Mouse (Mus musculus): ENCODE results near the gene Fabp7. TPM values are rescaled to one million over a fixed set of nuclear protein-coding genes. Genes with fewer than 3 reads are reported as not detected.

Fabp7 gene
- 0.95 and 1.4 TPM in 2 replicates for polyA plus RNA-seq (2012; rRNA removed)

- DNase-seq (ENCODE audit: low spot score) = no peak
Measured at GRCm38 (mm10) chr10:57784876-57785150, at the start of gene Fabp7. Gene Fabp7 (plus strand): TSS chr10:57784881.

- no peak for DNase-seq (ENCODE audit: low spot score)
Measured at GRCm38 (mm10) chr10:57740733-57741132, 43.9 kb upstream of the Fabp7 start.

- no peak for DNase-seq (ENCODE audit: low spot score)
Measured at GRCm38 (mm10) chr10:57741351-57741750, 43.3 kb upstream of the Fabp7 start.

DNA sequence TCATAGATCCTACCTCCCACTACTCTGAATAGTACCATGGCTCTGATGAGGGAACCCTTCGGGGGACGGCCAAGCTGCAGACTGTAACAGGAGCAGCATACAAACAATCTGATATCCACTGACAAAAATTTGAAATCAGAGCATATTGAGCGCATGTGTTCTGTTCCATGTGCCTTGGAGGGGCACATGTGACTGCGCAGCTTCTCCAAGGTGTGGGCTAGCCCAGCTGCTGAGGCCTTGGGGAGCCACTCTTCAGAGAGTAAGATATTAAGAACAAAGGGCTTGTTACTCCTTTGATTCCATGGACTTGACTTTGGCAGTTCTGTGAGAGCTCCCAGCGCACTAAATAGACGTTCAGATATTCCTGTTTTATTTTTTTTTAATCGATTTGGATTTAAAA is 41.6 kb upstream of the Fabp7 start:
- DNase-seq (ENCODE audit: low spot score) = no peak

- DNase-seq (ENCODE audit: low spot score) = no peak
Measured at GRCm38 (mm10) chr10:57743606-57744016, 41.1 kb upstream of the Fabp7 start.

- DNase-seq (ENCODE audit: low spot score) = no peak
Measured at GRCm38 (mm10) chr10:57744128-57744765, 40.4 kb upstream of the Fabp7 start.

DNA sequence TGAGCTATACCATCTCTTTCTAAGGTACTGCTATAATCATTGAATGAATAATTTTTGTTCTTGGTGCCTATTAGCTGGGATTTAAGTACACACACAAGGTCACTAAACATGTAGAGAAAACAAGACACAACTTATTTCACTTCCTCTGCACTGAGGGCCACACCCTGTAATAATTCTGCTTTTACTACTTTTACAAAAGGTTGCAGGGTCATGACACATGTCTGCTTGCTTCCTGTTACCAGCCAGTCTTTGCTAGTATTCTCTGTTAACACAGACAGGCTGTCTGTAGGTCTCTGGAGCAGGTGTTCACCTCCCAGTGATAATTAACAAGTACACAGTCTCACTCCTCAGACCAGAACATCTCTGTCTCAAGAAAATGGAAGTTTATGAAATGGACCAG is 39.2 kb upstream of the Fabp7 start:
- no peak for DNase-seq (ENCODE audit: low spot score)

- DNase-seq (ENCODE audit: low spot score) = no peak
Measured at GRCm38 (mm10) chr10:57747127-57747526, 37.6 kb upstream of the Fabp7 start.

GRCm38 (mm10) chr10:57753343-57753742 is 31.3 kb upstream of the Fabp7 start:
- DNase-seq (ENCODE audit: low spot score) = no peak

DNA sequence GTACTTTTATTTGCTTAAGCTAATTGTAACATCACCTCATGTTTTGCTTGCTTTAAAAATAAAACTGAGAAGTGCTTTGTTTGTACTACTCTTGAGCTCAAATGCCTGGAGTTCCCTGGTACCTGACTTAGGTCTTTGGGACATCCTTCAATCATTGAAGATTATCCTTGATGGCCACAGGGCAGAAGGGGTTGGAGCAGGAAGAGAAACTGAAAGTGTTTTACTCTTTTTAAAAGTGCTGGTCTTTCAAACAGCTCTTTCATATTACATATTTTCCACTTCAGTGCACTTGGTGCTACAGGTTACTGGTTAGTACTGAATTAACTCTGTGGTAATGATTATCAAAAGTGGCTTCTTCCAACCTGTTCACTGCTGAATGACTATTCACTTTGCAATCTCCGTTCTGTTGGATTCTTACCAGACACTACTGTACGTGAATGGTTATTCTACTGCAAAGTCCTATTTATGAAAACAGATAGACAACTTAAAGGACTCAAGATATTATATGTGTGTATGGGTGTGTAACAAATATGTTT is 29.4 kb upstream of the Fabp7 start:
- no peak for DNase-seq (ENCODE audit: low spot score)

DNA sequence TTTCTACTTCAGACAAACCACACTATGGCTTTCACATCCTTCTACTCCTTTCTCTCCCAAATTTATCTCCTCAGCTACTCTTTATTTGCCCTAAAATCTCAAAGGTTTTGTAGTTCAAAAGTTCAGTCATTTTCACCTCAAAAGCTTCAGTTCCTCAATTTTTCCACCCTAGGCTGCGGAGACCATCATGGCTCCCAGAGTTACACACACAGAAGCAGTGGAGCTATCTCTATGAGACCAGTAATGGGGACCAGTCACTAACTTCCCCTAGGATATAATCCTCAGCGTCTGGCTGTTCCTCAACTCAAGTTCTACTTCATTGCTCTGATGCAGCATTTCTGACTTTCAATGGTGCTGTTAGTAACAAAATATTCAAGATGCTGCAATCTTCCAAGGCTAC is 25.7 kb upstream of the Fabp7 start:
- no peak for DNase-seq (ENCODE audit: low spot score)

- no peak for DNase-seq (ENCODE audit: low spot score)
Measured at GRCm38 (mm10) chr10:57760694-57761093, 24.0 kb upstream of the Fabp7 start.

DNA sequence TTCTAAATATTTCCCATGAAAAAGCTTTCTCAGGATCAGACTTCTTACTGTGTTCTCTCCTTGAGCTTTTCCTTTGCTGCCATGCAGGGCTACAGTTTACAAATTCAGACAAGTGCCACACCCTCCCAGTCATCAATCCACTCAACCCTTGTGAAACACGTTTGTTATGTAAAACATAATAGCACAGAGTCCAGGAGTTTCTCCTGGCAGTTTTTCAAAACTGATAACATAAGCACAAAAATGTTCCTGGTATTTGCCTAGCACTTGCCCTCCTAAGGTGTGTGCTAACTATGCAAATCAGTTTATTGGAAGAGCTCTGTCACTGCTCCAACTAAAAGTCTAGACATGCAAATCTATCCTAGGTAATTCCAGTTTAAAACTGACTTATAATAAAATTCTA is 21.6 kb upstream of the Fabp7 start:
- no peak for DNase-seq (ENCODE audit: low spot score)

DNA sequence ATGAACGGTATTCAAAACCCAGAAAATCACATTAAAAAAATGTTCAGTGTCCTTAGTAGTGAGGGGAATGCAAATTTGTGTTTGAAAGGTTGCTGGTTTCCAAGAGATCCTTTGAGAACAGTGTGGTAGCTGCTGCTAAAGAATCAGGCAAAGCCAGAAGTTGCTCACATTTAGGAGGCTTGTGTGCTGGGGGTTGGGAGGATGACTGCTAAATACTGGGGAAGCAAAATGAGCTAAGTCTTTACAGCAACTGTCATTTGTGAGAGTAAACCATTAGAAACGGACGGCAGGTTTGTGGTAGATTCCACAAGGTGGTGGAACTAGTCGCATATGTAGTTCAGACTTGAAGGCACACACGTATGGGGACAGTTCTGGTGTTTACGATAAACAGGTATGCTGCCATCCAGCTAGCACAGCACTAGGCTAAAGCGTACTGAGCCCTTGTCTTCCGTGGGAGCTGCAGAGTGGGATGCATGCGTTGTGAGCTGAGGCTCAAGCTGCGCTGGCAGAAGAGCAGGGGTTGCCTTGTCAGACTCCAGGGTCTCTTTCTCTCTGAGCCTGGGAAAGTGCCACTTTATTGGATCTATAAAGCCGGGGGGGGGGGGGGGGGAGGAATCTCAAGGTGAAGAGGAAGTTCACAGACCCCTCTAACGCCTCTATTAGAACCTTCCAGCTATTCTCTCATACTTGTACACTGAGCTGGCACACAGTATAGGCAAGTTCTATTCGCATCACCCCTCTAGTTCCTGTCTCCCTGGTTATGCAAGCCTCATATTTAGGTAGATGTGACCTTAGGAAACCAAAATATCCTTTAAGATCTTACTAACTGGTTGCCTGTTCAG is 1.2 kb upstream of the Fabp7 start:
- no peak for DNase-seq (ENCODE audit: low spot score)

DNA sequence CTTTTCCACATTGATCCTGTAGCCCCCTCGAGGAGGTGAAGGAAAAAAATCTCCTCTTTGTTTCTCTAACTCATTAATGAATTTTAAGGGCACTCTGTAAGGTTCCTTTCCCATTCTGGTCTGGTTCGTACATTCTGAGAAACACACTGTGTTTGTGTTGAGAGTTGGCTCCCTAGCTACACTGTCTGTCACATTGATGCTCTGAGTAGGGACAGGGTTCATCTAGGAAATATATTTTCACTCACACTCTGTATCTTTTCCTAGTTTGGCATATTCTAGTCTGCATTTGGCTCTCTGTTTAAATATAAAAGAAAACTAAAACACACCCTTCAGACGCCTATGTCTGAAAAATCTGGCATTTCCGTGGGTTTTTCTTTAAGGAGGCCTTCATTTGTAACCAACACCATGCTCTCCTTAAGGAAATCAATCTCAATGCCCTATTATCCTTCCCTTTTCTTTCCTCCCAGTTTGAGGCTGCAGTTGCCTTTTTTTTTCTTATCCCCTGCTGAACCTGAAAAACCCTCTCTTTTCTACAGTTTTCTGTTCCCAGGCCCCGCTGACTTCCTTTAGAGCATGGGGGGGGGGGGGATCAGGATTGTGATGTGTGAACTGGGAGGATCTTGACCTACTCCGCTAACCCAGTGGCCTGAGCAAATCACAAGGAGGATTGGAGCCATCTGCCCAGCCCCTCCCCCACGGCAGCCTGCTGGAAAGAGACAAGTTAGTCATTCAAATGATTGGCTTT is 378 bp upstream of the Fabp7 start:
- no peak for DNase-seq (ENCODE audit: low spot score)

- no peak for DNase-seq (ENCODE audit: low spot score)
Measured at GRCm38 (mm10) chr10:57785552-57785951, 871 bp downstream of the Fabp7 start.

- DNase-seq (ENCODE audit: low spot score) = no peak
Measured at GRCm38 (mm10) chr10:57792957-57793356, 8.3 kb downstream of the Fabp7 start.

DNA sequence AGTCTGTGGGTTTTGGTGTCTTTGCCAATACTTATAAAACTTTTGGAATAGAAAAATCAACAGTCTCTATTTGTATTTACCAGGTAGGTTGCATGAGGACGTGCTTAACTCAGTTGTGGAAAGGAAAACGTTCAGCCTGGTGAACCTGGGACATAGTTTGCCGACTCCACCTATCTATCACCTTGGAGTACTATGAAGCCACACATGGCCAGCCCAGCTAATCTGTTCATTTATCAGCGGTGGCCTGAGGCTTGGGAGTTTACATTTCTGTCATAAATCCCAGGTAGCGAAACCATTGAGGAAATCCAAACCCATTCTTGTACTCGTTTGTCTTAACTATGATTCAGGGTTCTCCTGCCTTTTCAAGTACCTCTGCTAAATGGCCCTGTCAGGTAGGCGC is 9.3 kb downstream of the Fabp7 start, which contains the start of gene Smpdl3a:
TSS of gene Smpdl3a (plus strand) at position 318 of the 400 bp plus-strand sequence.
- no peak for DNase-seq (ENCODE audit: low spot score)

DNA sequence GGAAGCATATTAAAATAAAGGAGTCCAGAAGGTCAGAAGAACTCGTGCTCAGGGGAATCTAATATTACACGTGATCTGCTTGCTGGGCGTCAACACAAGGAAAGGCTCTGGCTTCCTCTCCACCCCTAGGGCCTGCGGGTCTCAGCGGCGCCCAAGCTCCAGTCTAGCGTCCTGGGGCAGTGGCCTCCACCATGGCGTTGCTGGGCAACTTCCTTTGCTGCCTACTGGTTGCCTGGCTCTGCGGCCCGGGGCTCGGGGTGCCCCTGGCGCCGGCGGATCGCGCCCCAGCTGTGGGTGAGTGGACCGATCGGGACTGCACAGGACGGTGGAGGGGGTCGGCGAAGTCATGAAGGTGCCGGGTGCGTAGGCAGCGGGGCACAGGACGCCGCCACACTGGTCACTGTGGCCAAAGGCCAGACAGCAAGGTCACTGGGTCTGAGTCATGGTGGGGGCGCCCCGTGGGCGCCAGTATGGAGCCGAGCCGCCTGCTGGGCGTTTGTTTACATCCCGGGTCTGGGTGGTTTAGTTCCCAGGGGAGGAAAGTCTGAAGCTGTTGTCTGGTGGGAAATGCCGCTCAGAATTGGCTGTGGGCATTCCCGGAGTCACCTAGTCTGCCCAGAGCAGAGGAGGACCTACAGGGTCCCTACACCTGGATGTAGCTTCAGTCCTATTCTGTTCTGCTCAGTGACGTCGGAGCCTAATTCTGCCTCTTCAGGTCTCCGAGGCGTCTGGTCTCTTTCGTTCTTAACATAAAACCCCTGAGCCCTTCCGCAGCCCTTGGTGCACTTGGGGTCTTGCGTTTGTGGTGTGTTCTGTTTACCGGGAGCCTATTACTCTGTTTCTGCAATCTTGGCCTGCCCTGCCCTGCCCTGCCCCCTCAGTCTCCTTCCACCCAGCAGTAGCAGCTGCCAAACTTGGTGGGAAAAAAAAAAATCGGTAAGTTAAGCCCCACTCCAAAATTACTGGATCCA is 10.1 kb downstream of the Fabp7 start:
- peak; percentile 48 for DNase-seq (ENCODE audit: low spot score)

DNA sequence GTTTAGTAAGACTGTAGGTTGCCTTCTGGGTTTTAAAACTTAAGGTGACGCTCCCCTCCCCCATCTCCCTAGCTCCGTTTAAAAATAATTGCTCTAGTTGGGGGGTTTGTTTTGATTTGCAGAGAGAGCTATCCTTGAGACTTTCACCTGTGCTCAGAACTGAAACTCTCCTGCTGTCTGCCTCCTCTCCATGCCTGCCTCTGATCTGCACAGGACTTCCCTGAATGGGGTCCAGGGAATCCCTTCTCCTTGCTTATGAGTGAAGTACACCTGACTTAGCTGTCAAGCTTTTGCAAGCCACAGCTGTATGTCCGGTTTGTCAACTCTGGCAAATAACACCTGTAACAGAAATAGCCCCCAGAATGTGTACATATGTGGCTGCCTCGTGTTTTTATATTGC is 10.9 kb downstream of the Fabp7 start:
- no peak for DNase-seq (ENCODE audit: low spot score)

DNA sequence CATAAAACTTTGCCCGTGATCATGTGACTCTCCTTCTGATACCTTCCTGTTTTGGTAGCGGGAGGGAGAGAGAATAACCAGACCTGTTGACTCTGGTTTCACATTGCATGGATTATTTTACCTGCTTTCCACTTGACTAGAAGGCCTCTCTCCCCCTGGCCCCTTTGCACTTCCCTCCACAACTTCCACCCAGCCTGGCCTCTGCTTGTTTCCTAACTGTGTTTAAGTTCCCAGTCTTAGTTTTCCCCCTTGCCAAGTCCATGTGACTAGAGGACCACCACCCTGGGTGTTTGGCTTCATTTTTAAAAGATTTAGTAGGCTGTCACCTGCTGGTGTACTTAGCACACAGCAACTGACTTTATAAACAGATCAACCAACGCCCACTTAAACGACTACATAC is 11.4 kb downstream of the Fabp7 start:
- DNase-seq (ENCODE audit: low spot score) = no peak
